Mouse (Mus musculus): Measurements from ENCODE around the gene Exosc10. TPM values are rescaled to one million over a fixed set of nuclear protein-coding genes. Genes with fewer than 3 reads are reported as not detected.

The Exosc10 gene
- total RNA-seq (2012; rRNA removed), result 76.5 and 78.4 TPM in 2 replicates

DNA sequence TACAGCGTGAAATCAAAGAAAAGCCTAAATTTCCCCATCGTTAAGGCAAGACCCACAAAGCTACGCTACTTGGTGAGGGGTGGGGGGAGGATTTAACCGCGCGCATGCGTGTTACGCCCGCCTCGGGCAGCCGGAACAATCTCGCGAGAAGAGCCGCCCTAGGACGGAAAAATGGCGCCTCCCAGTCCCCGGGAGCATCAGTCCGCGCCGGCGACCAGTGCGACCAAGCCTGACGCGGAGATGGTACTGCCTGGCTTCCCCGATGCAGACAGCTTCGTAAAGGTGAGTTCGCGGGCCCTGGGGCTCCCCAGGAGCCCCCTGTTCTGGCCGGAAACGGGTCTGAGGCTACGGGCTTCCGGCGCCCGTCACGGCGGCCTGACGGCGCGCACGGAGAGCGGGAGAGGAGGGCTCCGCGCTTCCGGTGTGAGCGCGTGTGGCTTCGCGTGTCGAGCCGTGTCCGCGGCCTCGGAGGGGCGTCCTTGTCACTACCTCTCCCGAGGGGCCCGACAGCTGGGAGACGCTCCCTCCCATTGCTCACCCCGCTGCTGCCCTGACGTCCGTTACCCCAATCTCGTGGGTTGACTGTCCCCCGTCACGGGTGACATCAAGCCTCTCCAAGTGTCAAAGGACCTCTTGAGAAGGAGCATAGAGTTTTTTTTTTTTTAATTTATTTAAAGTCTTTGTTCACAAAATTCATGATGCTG, at the start of gene Exosc10:
Gene Exosc10 (plus strand): TSS at position 133 of the 704 bp plus-strand sequence.
- Histone ChIP-seq H3K36me3 (ENCODE audit: control insufficient read depth, insufficient read depth, low read length, poor library complexity, severe bottlenecking) (peaks cover 31% of the 10 kb centered on the region), H3K9me3 (ENCODE audit: control insufficient read depth, insufficient read depth, low read depth, low read length) (no peaks in the 10 kb centered on the region), H3K4me1 (ENCODE audit: control insufficient read depth in 2 of 2, insufficient read depth in 2 of 2, low read length in 2 of 2, poor library complexity in 1 of 2) (peaks cover 0 to 2% of the 10 kb centered on the region in 2 experiments; a peak in 2 of 4 replicates), H3K4me3 (ENCODE audit: insufficient read depth in 1 of 2, low read depth in 1 of 2, low read length in 2 of 2, poor library complexity in 1 of 2, severe bottlenecking in 1 of 2) (peak within 1 kb of the TSS; percentile 71 to 99), H3K9ac (ENCODE audit: insufficient read depth, low read depth, low read length, poor library complexity, severe bottlenecking) (peak within 1 kb of the TSS; percentile 99), H3K27ac (ENCODE audit: insufficient read depth, low read depth, low read length, poor library complexity, severe bottlenecking) (peak within 1 kb of the TSS; percentile 90)
- TF ChIP-seq HCFC1 (IDR thresholded peaks at IDR 0.05; ENCODE audit: borderline replicate concordance, insufficient read depth, low read length), result peak; percentile 13; the same call in 1 of the 2 replicates
- no peak for TF ChIP-seq ZC3H11A (IDR thresholded peaks at IDR 0.05; ENCODE audit: borderline replicate concordance, low read depth, low read length)
- no peak for TF ChIP-seq MAFK (IDR thresholded peaks at IDR 0.05; ENCODE audit: insufficient read depth, low read depth, low read length)
- peak; percentile 95 for TF ChIP-seq CHD2 (IDR thresholded peaks at IDR 0.05; ENCODE audit: low read depth, low read length)
- TF ChIP-seq ZNF384 (IDR thresholded peaks at IDR 0.05; ENCODE audit: low read depth, low read length), result 0 out of 2 replicates have a peak, but pooled peaks have one; percentile 2
- in situ Hi-C loops (cut with MboI; ENCODE audit: low sequenced_read_pairs in 2 of 2, unreplicated experiment in 2 of 2), result no loop called here
- DNase-seq (ENCODE audit: low read depth, low spot score), result peak; percentile 72

DNA sequence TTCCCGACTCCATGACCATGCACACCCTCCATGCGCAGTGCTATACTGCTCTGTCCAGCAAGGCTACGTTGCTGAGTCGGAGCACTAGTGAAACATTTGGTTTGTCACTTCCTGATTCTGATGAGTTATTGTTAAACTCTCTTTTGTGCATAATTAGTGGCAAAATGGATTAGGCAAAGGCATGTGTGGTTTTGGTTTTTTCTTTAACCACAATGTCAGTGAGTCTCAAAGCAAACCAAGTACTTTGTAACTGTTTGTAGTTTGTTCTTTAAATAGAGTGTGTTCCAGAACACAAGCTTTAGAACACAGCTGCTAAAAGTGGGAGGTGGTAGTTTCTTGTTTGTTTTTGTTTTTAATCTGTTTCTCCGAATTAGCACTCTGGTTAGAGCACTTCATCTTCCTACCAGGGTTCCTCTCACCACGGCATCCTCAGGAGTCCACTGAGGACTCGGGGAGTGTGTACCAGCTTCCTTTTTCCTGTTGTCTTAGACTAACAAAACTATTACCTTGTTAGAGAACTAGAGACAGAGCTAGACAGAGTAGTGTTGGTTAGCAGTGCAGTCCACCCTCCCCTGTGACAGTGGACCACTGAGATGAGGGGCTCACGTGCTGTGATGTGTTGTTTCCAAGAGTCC, 48.7 kb upstream of the Exosc10 start:
- Histone ChIP-seq H3K36me3 (ENCODE audit: control insufficient read depth, insufficient read depth, low read length, poor library complexity, severe bottlenecking) (peaks cover 9% of the 10 kb centered on the region; the same call in 1 of the 2 replicates), H3K27ac (ENCODE audit: insufficient read depth, low read depth, low read length, poor library complexity, severe bottlenecking) (no peak overlapping the region), H3K4me3 (ENCODE audit: insufficient read depth in 1 of 2, low read depth in 1 of 2, low read length in 2 of 2, poor library complexity in 1 of 2, severe bottlenecking in 1 of 2) (no peak overlapping the region), H3K4me1 (ENCODE audit: control insufficient read depth in 2 of 2, insufficient read depth in 2 of 2, low read length in 2 of 2, poor library complexity in 1 of 2) (no peaks in the 10 kb centered on the region), H3K9me3 (ENCODE audit: control insufficient read depth, insufficient read depth, low read depth, low read length) (no peaks in the 10 kb centered on the region), H3K9ac (ENCODE audit: insufficient read depth, low read depth, low read length, poor library complexity, severe bottlenecking) (no peak overlapping the region)
- no peak for DNase-seq (ENCODE audit: low read depth, low spot score)
- TF ChIP-seq HCFC1 (IDR thresholded peaks at IDR 0.05; ENCODE audit: borderline replicate concordance, insufficient read depth, low read length) (no peak), ZNF384 (IDR thresholded peaks at IDR 0.05; ENCODE audit: low read depth, low read length) (no peak), ZC3H11A (IDR thresholded peaks at IDR 0.05; ENCODE audit: borderline replicate concordance, low read depth, low read length) (no peak), MAFK (IDR thresholded peaks at IDR 0.05; ENCODE audit: insufficient read depth, low read depth, low read length) (no peak), CHD2 (IDR thresholded peaks at IDR 0.05; ENCODE audit: low read depth, low read length) (no peak)
- in situ Hi-C loops (cut with MboI; ENCODE audit: low sequenced_read_pairs in 2 of 2, unreplicated experiment in 2 of 2), result no loop called here

DNA sequence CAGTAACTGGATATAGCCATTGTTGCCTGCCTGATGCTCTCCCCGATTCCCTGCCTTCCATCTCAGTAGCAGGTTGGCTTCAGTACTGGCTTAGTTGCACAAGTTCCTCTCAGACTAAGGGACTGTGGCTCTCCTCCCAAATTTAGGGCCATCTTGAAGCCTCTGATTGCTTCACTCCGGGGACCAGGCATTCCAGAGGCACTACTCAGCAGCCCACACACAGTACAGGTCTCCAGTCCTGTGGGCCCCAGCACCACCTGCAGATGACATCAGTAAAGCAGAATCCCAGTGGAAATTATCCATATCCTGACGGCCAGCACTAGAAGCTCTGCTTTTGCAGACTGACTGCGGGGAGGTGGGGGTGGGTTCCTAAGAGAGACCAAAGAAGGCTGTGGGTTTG, 47.5 kb upstream of the Exosc10 start:
- Histone ChIP-seq H3K9me3 (ENCODE audit: control insufficient read depth, insufficient read depth, low read depth, low read length) (no peaks in the 10 kb centered on the region), H3K36me3 (ENCODE audit: control insufficient read depth, insufficient read depth, low read length, poor library complexity, severe bottlenecking) (peaks cover 7% of the 10 kb centered on the region; the same call in 1 of the 2 replicates), H3K4me1 (ENCODE audit: control insufficient read depth in 2 of 2, insufficient read depth in 2 of 2, low read length in 2 of 2, poor library complexity in 1 of 2) (no peaks in the 10 kb centered on the region), H3K4me3 (ENCODE audit: insufficient read depth in 1 of 2, low read depth in 1 of 2, low read length in 2 of 2, poor library complexity in 1 of 2, severe bottlenecking in 1 of 2) (no peak overlapping the region), H3K27ac (ENCODE audit: insufficient read depth, low read depth, low read length, poor library complexity, severe bottlenecking) (no peak overlapping the region), H3K9ac (ENCODE audit: insufficient read depth, low read depth, low read length, poor library complexity, severe bottlenecking) (no peak overlapping the region)
- TF ChIP-seq CHD2 (IDR thresholded peaks at IDR 0.05; ENCODE audit: low read depth, low read length), result no peak
- TF ChIP-seq HCFC1 (IDR thresholded peaks at IDR 0.05; ENCODE audit: borderline replicate concordance, insufficient read depth, low read length), result no peak
- TF ChIP-seq MAFK (IDR thresholded peaks at IDR 0.05; ENCODE audit: insufficient read depth, low read depth, low read length), result no peak
- TF ChIP-seq ZNF384 (IDR thresholded peaks at IDR 0.05; ENCODE audit: low read depth, low read length), result no peak
- no peak for TF ChIP-seq ZC3H11A (IDR thresholded peaks at IDR 0.05; ENCODE audit: borderline replicate concordance, low read depth, low read length)
- no peak for DNase-seq (ENCODE audit: low read depth, low spot score)
- in situ Hi-C loops (cut with MboI; ENCODE audit: low sequenced_read_pairs in 2 of 2, unreplicated experiment in 2 of 2), result no loop called here

DNA sequence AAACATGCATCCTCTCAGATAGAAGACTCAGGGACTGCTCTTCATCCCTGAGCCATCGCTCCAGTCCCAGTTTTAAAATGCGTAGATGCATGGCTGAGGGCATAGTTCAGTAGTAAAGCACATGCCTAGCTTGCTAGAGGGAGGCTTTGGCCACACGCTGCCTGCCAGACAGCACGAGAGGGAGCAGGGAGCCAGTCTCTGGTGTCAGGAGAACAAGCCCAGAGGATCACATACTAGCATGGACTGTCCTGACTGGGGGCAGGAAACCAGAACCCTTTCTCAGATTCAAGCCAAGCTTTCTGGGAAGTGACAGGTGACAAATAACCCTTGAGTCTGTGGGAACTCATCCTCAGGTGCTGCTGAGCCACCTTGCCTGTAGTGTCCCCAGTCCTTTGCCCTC, 46.9 kb upstream of the Exosc10 start:
- H3K36me3 ChIP-seq (ENCODE audit: control insufficient read depth, insufficient read depth, low read length, poor library complexity, severe bottlenecking), result peaks cover 7% of the 10 kb centered on the region; the same call in 1 of the 2 replicates
- DNase-seq (ENCODE audit: low read depth, low spot score), result no peak
- no peak overlapping the region for H3K9ac ChIP-seq (ENCODE audit: insufficient read depth, low read depth, low read length, poor library complexity, severe bottlenecking)
- no peak overlapping the region for H3K4me3 ChIP-seq (ENCODE audit: insufficient read depth in 1 of 2, low read depth in 1 of 2, low read length in 2 of 2, poor library complexity in 1 of 2, severe bottlenecking in 1 of 2)
- in situ Hi-C loops (cut with MboI; ENCODE audit: low sequenced_read_pairs in 2 of 2, unreplicated experiment in 2 of 2), result no loop called here
- H3K9me3 ChIP-seq (ENCODE audit: control insufficient read depth, insufficient read depth, low read depth, low read length), result no peaks in the 10 kb centered on the region
- TF ChIP-seq ZNF384 (IDR thresholded peaks at IDR 0.05; ENCODE audit: low read depth, low read length) (no peak), ZC3H11A (IDR thresholded peaks at IDR 0.05; ENCODE audit: borderline replicate concordance, low read depth, low read length) (no peak), CHD2 (IDR thresholded peaks at IDR 0.05; ENCODE audit: low read depth, low read length) (no peak), HCFC1 (IDR thresholded peaks at IDR 0.05; ENCODE audit: borderline replicate concordance, insufficient read depth, low read length) (no peak), MAFK (IDR thresholded peaks at IDR 0.05; ENCODE audit: insufficient read depth, low read depth, low read length) (no peak)
- no peak overlapping the region for H3K27ac ChIP-seq (ENCODE audit: insufficient read depth, low read depth, low read length, poor library complexity, severe bottlenecking)
- H3K4me1 ChIP-seq (ENCODE audit: control insufficient read depth in 2 of 2, insufficient read depth in 2 of 2, low read length in 2 of 2, poor library complexity in 1 of 2), result no peaks in the 10 kb centered on the region
